25 mouse cellular contexts compared by ENCODE assay signal in genomic region chr5:77129907-77130306, GRCm38 (mm10). TPM values are rescaled to one million over a fixed set of nuclear protein-coding genes. Genes with fewer than 3 reads are reported as not detected.
DNase-seq lines count a peak whose midpoint lies in the region; ATAC-seq and TF ChIP-seq lines count a peak whose summit lies in the region.
"Had no signal": no experiment of that assay in that cellular context is flagged by ENCODE, and none has a peak within 500 bp of the region (broad histone marks: within the 10 kb centered on the region; RNA-seq: fewer than 3 reads in every experiment).

No protein-coding gene starts in this region.

- no peak for TF ChIP-seq RAD21 in MEL (IDR thresholded peaks at IDR 0.05; ENCODE audit: low read depth, low read length)

- TF ChIP-seq EP300 in MEL (IDR thresholded peaks at IDR 0.05; ENCODE audit: low read depth in 1 of 2, low read length in 2 of 2), result peak; percentile 69 to 70; a peak in 3 of 4 replicates

- WGBS in heart, embryonic 12.5 days, result 10% methylated on average over 2 of the region's 2 CpGs
- 43% methylated on average over 2 of the region's 2 CpGs for WGBS in lung, embryonic 14.5 days
- 62% methylated on average over 2 of the region's 2 CpGs for WGBS in intestine, embryonic 15.5 days

- no peaks in the 10 kb centered on the region for H3K79me2 ChIP-seq in MEL (ENCODE audit: control insufficient read depth, insufficient read depth, low read length, poor library complexity)

- H3K4me3 ChIP-seq in heart, embryonic 12.5 days, result no peak overlapping the region
- no peak overlapping the region for H3K4me3 ChIP-seq in lung, embryonic 14.5 days (ENCODE audit: low read depth, low read length)
- no peak overlapping the region for H3K4me3 ChIP-seq in MEL (ENCODE audit: control insufficient read depth in 1 of 2, insufficient read depth in 1 of 2, low read depth in 2 of 2, low read length in 2 of 2)
- no peak overlapping the region for H3K4me3 ChIP-seq in intestine, embryonic 15.5 days (replicated peaks)
- H3K4me3 ChIP-seq: forebrain, embryonic 10.5 days; limb, embryonic 12.5 days; liver, embryonic 13.5 days; midbrain, embryonic 12.5 days; neural tube, embryonic 15.5 days; stomach, embryonic 15.5 days had no signal

- peak overlapping the region; percentile 96 for H3K27ac ChIP-seq in heart, embryonic 12.5 days (ENCODE audit: poor library complexity, severe bottlenecking)
- peak overlapping the region; percentile 73; the same call in 1 of the 2 replicates for H3K27ac ChIP-seq in lung, embryonic 14.5 days (ENCODE audit: low read depth)
- H3K27ac ChIP-seq in MEL (ENCODE audit: control insufficient read depth, low read depth, low read length), result no peak overlapping the region
- no peak overlapping the region for H3K27ac ChIP-seq in intestine, embryonic 15.5 days
- H3K27ac ChIP-seq: forebrain, embryonic 10.5 days; hindbrain, embryonic 14.5 days; limb, embryonic 12.5 days; liver, embryonic 13.5 days; macrophage; midbrain, embryonic 12.5 days; neural tube, embryonic 15.5 days; stomach, embryonic 15.5 days had no signal

- TF ChIP-seq CTCF in lung, embryonic 14.5 days (IDR thresholded peaks at IDR 0.05; ENCODE audit: low read depth), result no peak
- no peak; a peak in 1 of 6 replicates for TF ChIP-seq CTCF in MEL (IDR thresholded peaks at IDR 0.05 in 2 of 3, conservative IDR thresholded peaks at IDR 0.05 in 1 of 3; ENCODE audit: control insufficient read depth in 1 of 3, insufficient read depth in 1 of 3, low read depth in 2 of 3, low read length in 3 of 3, poor library complexity in 1 of 3, severe bottlenecking in 1 of 3)

- no peaks in the 10 kb centered on the region for H3K36me3 ChIP-seq in heart, embryonic 12.5 days
- H3K36me3 ChIP-seq in lung, embryonic 14.5 days (ENCODE audit: insufficient read depth), result no peaks in the 10 kb centered on the region
- peaks cover 0 to 22% of the 10 kb centered on the region in 2 experiments; a peak in 2 of 4 replicates for H3K36me3 ChIP-seq in MEL (ENCODE audit: control insufficient read depth in 1 of 2, insufficient read depth in 2 of 2, low read length in 2 of 2)
- no peaks in the 10 kb centered on the region for H3K36me3 ChIP-seq in intestine, embryonic 15.5 days
- H3K36me3 ChIP-seq: forebrain, embryonic 10.5 days; limb, embryonic 12.5 days; liver, embryonic 13.5 days; midbrain, embryonic 12.5 days; neural tube, embryonic 15.5 days; stomach, embryonic 15.5 days had no signal

- DNase-seq in heart, postnatal 14 days, result no peak
- DNase-seq in lung, embryonic 14.5 days, result no peak
- no peak for DNase-seq in lung, adult 18-20 months
- DNase-seq in MEL (ENCODE audit: low read depth, low spot score), result no peak
- no peak for DNase-seq in thymus, postnatal 10 days (ENCODE audit: low spot score in 2 of 2)
- DNase-seq: adrenal gland, adult 8-10 months; B cell, adult 2 months; cerebellum, adult 11-12 months; cerebellum, postnatal 10 days; gastrocnemius, postnatal 10 days; kidney, postnatal 25 days; liver, embryonic 13.5 days; right cerebral cortex, adult 18-20 months; right cerebral cortex, postnatal 4 days; thymus, postnatal 4 days had no signal

- H3K27me3 ChIP-seq in heart, embryonic 12.5 days (replicated peaks), result no peaks in the 10 kb centered on the region
- H3K27me3 ChIP-seq in lung, embryonic 14.5 days (ENCODE audit: insufficient read depth, low read length), result no peaks in the 10 kb centered on the region
- no peaks in the 10 kb centered on the region for H3K27me3 ChIP-seq in MEL (ENCODE audit: control insufficient read depth in 1 of 2, insufficient read depth in 2 of 2, low read length in 2 of 2)
- H3K27me3 ChIP-seq in intestine, embryonic 15.5 days (replicated peaks), result no peaks in the 10 kb centered on the region
- H3K27me3 ChIP-seq: limb, embryonic 12.5 days; liver, embryonic 13.5 days; neural tube, embryonic 15.5 days; stomach, embryonic 15.5 days had no signal

- ATAC-seq in heart, embryonic 12.5 days (ENCODE audit: insufficient number of reproducible peaks, low FRiP score), result peak; percentile 43
- ATAC-seq in lung, embryonic 14.5 days (ENCODE audit: insufficient read depth), result peak; percentile 33
- peak; percentile 64; the same call in 1 of the 2 replicates for ATAC-seq in intestine, embryonic 15.5 days
- ATAC-seq: forebrain, embryonic 16.5 days had no signal

- intact Hi-C loops in heart, postnatal 14 days (cut with DNase I), result no loop called here

- H3K9ac ChIP-seq in heart, embryonic 12.5 days, result 0 out of 2 replicates have a peak overlapping the region, but pooled peaks have one; percentile 6
- H3K9ac ChIP-seq in lung, embryonic 14.5 days, result no peak overlapping the region
- H3K9ac ChIP-seq in MEL (ENCODE audit: control insufficient read depth, low read depth, low read length, poor library complexity, severe bottlenecking), result no peak overlapping the region
- H3K9ac ChIP-seq in intestine, embryonic 15.5 days, result no peak overlapping the region
- H3K9ac ChIP-seq: hindbrain, embryonic 14.5 days; limb, embryonic 12.5 days; liver, embryonic 13.5 days; midbrain, embryonic 12.5 days; neural tube, embryonic 15.5 days; stomach, embryonic 15.5 days had no signal

- TF ChIP-seq POLR2A in MEL (IDR thresholded peaks at IDR 0.05; ENCODE audit: control insufficient read depth in 1 of 2, insufficient read depth in 1 of 2, low read depth in 1 of 2, low read length in 2 of 2, poor library complexity in 1 of 2), result no peak

- H3K9me3 ChIP-seq in heart, embryonic 12.5 days (replicated peaks), result no peaks in the 10 kb centered on the region
- peaks cover 8% of the 10 kb centered on the region; the same call in 1 of the 2 replicates for H3K9me3 ChIP-seq in lung, embryonic 14.5 days (ENCODE audit: low read depth, low read length)
- no peaks in the 10 kb centered on the region for H3K9me3 ChIP-seq in MEL (replicated peaks; ENCODE audit: insufficient read depth, low read length)
- no peaks in the 10 kb centered on the region for H3K9me3 ChIP-seq in intestine, embryonic 15.5 days
- H3K9me3 ChIP-seq: limb, embryonic 12.5 days; liver, embryonic 13.5 days; neural tube, embryonic 15.5 days; stomach, embryonic 15.5 days had no signal

- peaks cover 49% of the 10 kb centered on the region for H3K4me1 ChIP-seq in heart, embryonic 12.5 days (replicated peaks)
- peaks cover 6% of the 10 kb centered on the region for H3K4me1 ChIP-seq in lung, embryonic 14.5 days (ENCODE audit: insufficient read depth)
- H3K4me1 ChIP-seq in MEL (ENCODE audit: control insufficient read depth in 1 of 2, insufficient read depth in 2 of 2, low read length in 2 of 2), result peaks cover 21 to 23% of the 10 kb centered on the region in 2 experiments
- H3K4me1 ChIP-seq in intestine, embryonic 15.5 days (replicated peaks), result no peaks in the 10 kb centered on the region
- H3K4me1 ChIP-seq: limb, embryonic 12.5 days; midbrain, embryonic 12.5 days; stomach, embryonic 15.5 days had no signal

- H3K4me2 ChIP-seq in heart, embryonic 12.5 days, result peak overlapping the region; percentile 47
- H3K4me2 ChIP-seq in lung, embryonic 14.5 days, result no peak overlapping the region
- H3K4me2 ChIP-seq in intestine, embryonic 15.5 days (replicated peaks), result no peak overlapping the region
- H3K4me2 ChIP-seq: hindbrain, embryonic 14.5 days; limb, embryonic 12.5 days; liver, embryonic 13.5 days; midbrain, embryonic 12.5 days; neural tube, embryonic 15.5 days; stomach, embryonic 15.5 days had no signal

TF ChIP-seq in MEL, 35 proteins besides CTCF, POLR2A, EP300 and RAD21 (continues in another document):
- no peak for TF ChIP-seq NRF1 (IDR thresholded peaks at IDR 0.05; ENCODE audit: insufficient read depth, low read depth, low read length, poor library complexity, severe bottlenecking)
- TF ChIP-seq SMC3 (IDR thresholded peaks at IDR 0.05; ENCODE audit: low read depth, low read length), result no peak
- no peak for TF ChIP-seq CHD1 (IDR thresholded peaks at IDR 0.05; ENCODE audit: low read depth, low read length)
- peak; percentile 48; the same call in 1 of the 2 replicates for TF ChIP-seq MEF2A (IDR thresholded peaks at IDR 0.05; ENCODE audit: extremely low read depth, insufficient replicate concordance, low read depth, low read length, poor library complexity, severe bottlenecking)
- TF ChIP-seq NELFE (IDR thresholded peaks at IDR 0.05; ENCODE audit: low read depth, low read length), result no peak
- no peak for TF ChIP-seq CHD2 (IDR thresholded peaks at IDR 0.05; ENCODE audit: low read length)
- peak; percentile 38; the same call in 1 of the 2 replicates for TF ChIP-seq USF1 (IDR thresholded peaks at IDR 0.05; ENCODE audit: low read depth, low read length)
- TF ChIP-seq GATA1 (IDR thresholded peaks at IDR 0.05; ENCODE audit: low read depth, low read length), result peak; percentile 54
- no peak for TF ChIP-seq MAZ (IDR thresholded peaks at IDR 0.05; ENCODE audit: low read depth, low read length)
- peak; percentile 52; the same call in 1 of the 2 replicates for TF ChIP-seq RCOR1 (IDR thresholded peaks at IDR 0.05; ENCODE audit: low read depth, low read length)
- no peak for TF ChIP-seq MYB (IDR thresholded peaks at IDR 0.05; ENCODE audit: low read depth, low read length)
- TF ChIP-seq MYC (IDR thresholded peaks at IDR 0.05; ENCODE audit: low read depth, low read length), result peak; percentile 61; the same call in 1 of the 2 replicates
- TF ChIP-seq JUND (IDR thresholded peaks at IDR 0.05; ENCODE audit: low read depth, low read length), result no peak
- TF ChIP-seq MXI1 (IDR thresholded peaks at IDR 0.05; ENCODE audit: low read depth, low read length), result peak; percentile 56; the same call in 1 of the 2 replicates
- no peak for TF ChIP-seq POLR2AphosphoS2 (IDR thresholded peaks at IDR 0.05; ENCODE audit: low read length)
- TF ChIP-seq USF2 (IDR thresholded peaks at IDR 0.05; ENCODE audit: borderline replicate concordance in 1 of 2, insufficient read depth in 1 of 2, low read depth in 1 of 2, low read length in 2 of 2), result no peak
- TF ChIP-seq ETS1 (IDR thresholded peaks at IDR 0.05; ENCODE audit: low read depth, low read length), result peak; percentile 80
- TF ChIP-seq ZMIZ1 (IDR thresholded peaks at IDR 0.05; ENCODE audit: low read depth, low read length), result no peak
- no peak for TF ChIP-seq ZKSCAN1 (IDR thresholded peaks at IDR 0.05; ENCODE audit: low read depth, low read length)
- no peak for TF ChIP-seq TBP (IDR thresholded peaks at IDR 0.05; ENCODE audit: low read depth, low read length)
- peak; percentile 55; the same call in 1 of the 2 replicates for TF ChIP-seq BHLHE40 (IDR thresholded peaks at IDR 0.05; ENCODE audit: borderline replicate concordance, low read depth, low read length)

RNA-seq across cellular contexts. Expression of gene Hopx, which starts 15.0 kb away (rescaled TPM):
- polyA plus RNA-seq in heart, embryonic 12.5 days (2016; fragmentation: Nextera tagmentation; extraction: Ambion mirVana), result 14.4 and 14.6 TPM in 2 replicates
- 100 to 1,000 TPM; 496 to 513 TPM for total RNA-seq in heart, postnatal 14 days (2021)
- 2.4 and 3.6 TPM in 2 replicates for polyA plus RNA-seq in lung, embryonic 14.5 days (2014; fragmentation: Nextera tagmentation; extraction: Ambion mirVana)
- total RNA-seq in MEL (2012; rRNA removed), result 42.3 and 43.4 TPM in 2 replicates
- 10 to 100 TPM in 1 of 2 experiments, not detected in 1; 26.8 TPM for polyA plus RNA-seq in MEL (2012; ENCODE audit: insufficient read depth in 1 of 2, insufficient read length in 2 of 2, low read depth in 1 of 2, low replicate concordance in 2 of 2, missing spikeins in 1 of 2)
- 3.5 and 3.8 TPM in 2 replicates for polyA plus RNA-seq in intestine, embryonic 15.5 days (2015; fragmentation: Nextera tagmentation; extraction: Ambion mirVana)
- polyA plus RNA-seq: limb, embryonic 12.5 days; midbrain, embryonic 12.5 days had no signal

Comparison
In these comparisons a context has a peak if more than half of its experiments do, and no peak if none do; other contexts are left out.
1. H3K27ac ChIP-seq: peak in heart, embryonic 12.5 days (single experiment) and lung, embryonic 14.5 days (single experiment); none in MEL (single experiment) and intestine, embryonic 15.5 days (single experiment).
2. Peak in every context shown above with its lines, with median percentiles within 50 percentile points of each other: ATAC-seq.